14 mouse cellular contexts compared by ENCODE assay signal in genomic region chr7:120739018-120739417, GRCm38 (mm10). TPM values are rescaled to one million over a fixed set of nuclear protein-coding genes. Genes with fewer than 3 reads are reported as not detected.
DNase-seq lines count a peak whose midpoint lies in the region; ATAC-seq and TF ChIP-seq lines count a peak whose summit lies in the region.
"Had no signal": no experiment of that assay in that cellular context is flagged by ENCODE, and none has a peak within 500 bp of the region (broad histone marks: within the 10 kb centered on the region; RNA-seq: fewer than 3 reads in every experiment).

TSS of gene Vwa3a (plus strand) at chr7:120739318.

- 71% methylated on average over 6 of the region's 6 CpGs for WGBS in kidney, adult 2 months
- WGBS in midbrain, embryonic 11.5 days = 74% methylated on average over 6 of the region's 6 CpGs
- 79% methylated on average over 6 of the region's 6 CpGs for WGBS in midbrain, postnatal 0 days
- WGBS in midbrain, embryonic 15.5 days = 86% methylated on average over 6 of the region's 6 CpGs

- H3K9me3 ChIP-seq in midbrain, embryonic 11.5 days (ENCODE audit: control insufficient read depth, low read length) = no peaks in the 10 kb centered on the region
- no peaks in the 10 kb centered on the region for H3K9me3 ChIP-seq in midbrain, postnatal 0 days (ENCODE audit: low read length)
- no peaks in the 10 kb centered on the region for H3K9me3 ChIP-seq in midbrain, embryonic 15.5 days
- H3K9me3 ChIP-seq: hindbrain, embryonic 15.5 days; liver, embryonic 15.5 days had no signal

- H3K9ac ChIP-seq in midbrain, embryonic 11.5 days (ENCODE audit: low read length) = no peak within 1 kb of the TSS
- no peak within 1 kb of the TSS for H3K9ac ChIP-seq in midbrain, postnatal 0 days (replicated peaks; ENCODE audit: low read length, poor library complexity, severe bottlenecking)
- no peak within 1 kb of the TSS for H3K9ac ChIP-seq in midbrain, embryonic 15.5 days
- H3K9ac ChIP-seq: hindbrain, embryonic 15.5 days; liver, embryonic 15.5 days had no signal

- H3K4me3 ChIP-seq in gastrocnemius, adult 2 months = peak within 1 kb of the TSS; percentile 45
- H3K4me3 ChIP-seq in kidney, adult 2 months (ENCODE audit: insufficient read depth, low read depth, low read length) = no peak within 1 kb of the TSS
- H3K4me3 ChIP-seq in midbrain, embryonic 11.5 days (ENCODE audit: low read depth, low read length) = no peak within 1 kb of the TSS
- H3K4me3 ChIP-seq in midbrain, postnatal 0 days (ENCODE audit: low read depth, low read length) = no peak within 1 kb of the TSS
- H3K4me3 ChIP-seq in midbrain, embryonic 15.5 days = no peak within 1 kb of the TSS
- H3K4me3 ChIP-seq: hindbrain, embryonic 15.5 days; liver, embryonic 15.5 days had no signal

- no peak for DNase-seq in gastrocnemius, adult 2 months
- DNase-seq in gastrocnemius, adult 8-10 months (ENCODE audit: low spot score in 2 of 2) = no peak
- DNase-seq in kidney, adult 2 months = no peak
- DNase-seq in kidney, adult 18-20 months = no peak
- peak; percentile 31 for DNase-seq in midbrain, embryonic 11.5 days (ENCODE audit: low spot score, missing footprints)
- no peak for DNase-seq in midbrain, postnatal 0 days (ENCODE audit: low spot score)
- no peak for DNase-seq in spleen, postnatal 14 days (ENCODE audit: low spot score in 2 of 2)
- DNase-seq: B cell, adult 2 months; cerebellum, adult 11-12 months; thymus, postnatal 36 days had no signal

- no peaks in the 10 kb centered on the region for H3K4me1 ChIP-seq in kidney, adult 2 months (ENCODE audit: control insufficient read depth, insufficient read depth, low read length)
- H3K4me1 ChIP-seq in midbrain, embryonic 11.5 days (ENCODE audit: control insufficient read depth, insufficient read depth, low read length) = peaks cover 7% of the 10 kb centered on the region
- H3K4me1 ChIP-seq in midbrain, postnatal 0 days (ENCODE audit: insufficient read depth, low read length) = no peaks in the 10 kb centered on the region
- peaks cover 7% of the 10 kb centered on the region for H3K4me1 ChIP-seq in midbrain, embryonic 15.5 days
- H3K4me1 ChIP-seq: liver, embryonic 15.5 days had no signal

- no peak for TF ChIP-seq CTCF in gastrocnemius, adult 2 months (IDR thresholded peaks at IDR 0.05)
- no peak for TF ChIP-seq CTCF in kidney, adult 2 months (conservative IDR thresholded peaks at IDR 0.05; ENCODE audit: insufficient read depth, insufficient read length, low read depth, low read length)
- no peak for TF ChIP-seq CTCF in midbrain, postnatal 0 days (IDR thresholded peaks at IDR 0.05)

- H3K27me3 ChIP-seq in kidney, adult 2 months (replicated peaks; ENCODE audit: control insufficient read depth, insufficient read depth, low read length) = no peaks in the 10 kb centered on the region
- no peaks in the 10 kb centered on the region for H3K27me3 ChIP-seq in midbrain, embryonic 11.5 days (ENCODE audit: control insufficient read depth, insufficient read depth, low read length)
- H3K27me3 ChIP-seq in midbrain, postnatal 0 days (ENCODE audit: insufficient read depth, low read length) = no peaks in the 10 kb centered on the region
- no peaks in the 10 kb centered on the region for H3K27me3 ChIP-seq in midbrain, embryonic 15.5 days (replicated peaks)
- H3K27me3 ChIP-seq: hindbrain, embryonic 15.5 days; liver, embryonic 15.5 days had no signal

- peak within 1 kb of the TSS; percentile 68 for H3K27ac ChIP-seq in gastrocnemius, adult 2 months
- 0 out of 2 replicates have a peak within 1 kb of the TSS, but pooled peaks have one; percentile 8 for H3K27ac ChIP-seq in kidney, adult 2 months (ENCODE audit: insufficient read depth, low read depth, low read length)
- H3K27ac ChIP-seq in midbrain, embryonic 11.5 days (ENCODE audit: low read depth, low read length) = no peak within 1 kb of the TSS
- no peak within 1 kb of the TSS for H3K27ac ChIP-seq in midbrain, postnatal 0 days (ENCODE audit: low read depth, low read length)
- 0 out of 2 replicates have a peak within 1 kb of the TSS, but pooled peaks have one; percentile 12 for H3K27ac ChIP-seq in midbrain, embryonic 15.5 days
- H3K27ac ChIP-seq: hindbrain, embryonic 15.5 days; liver, embryonic 15.5 days had no signal

- intact Hi-C loops in gastrocnemius, adult 2 months (cut with DNase I) = no loop called here

- H3K4me2 ChIP-seq in midbrain, embryonic 11.5 days = no peak within 1 kb of the TSS
- H3K4me2 ChIP-seq in midbrain, postnatal 0 days (ENCODE audit: low read depth, low read length, poor library complexity, severe bottlenecking) = no peak within 1 kb of the TSS; the same call in 1 of the 2 replicates
- H3K4me2 ChIP-seq in midbrain, embryonic 15.5 days = no peak within 1 kb of the TSS
- H3K4me2 ChIP-seq: hindbrain, embryonic 15.5 days; liver, embryonic 15.5 days had no signal

- H3K36me3 ChIP-seq in kidney, adult 2 months (ENCODE audit: control insufficient read depth, insufficient read depth, low read length) = no peaks in the 10 kb centered on the region
- H3K36me3 ChIP-seq in midbrain, embryonic 11.5 days (ENCODE audit: control insufficient read depth, insufficient read depth, low read length) = no peaks in the 10 kb centered on the region
- H3K36me3 ChIP-seq in midbrain, postnatal 0 days (ENCODE audit: insufficient read depth, low read length) = no peaks in the 10 kb centered on the region
- no peaks in the 10 kb centered on the region for H3K36me3 ChIP-seq in midbrain, embryonic 15.5 days (replicated peaks)
- H3K36me3 ChIP-seq: hindbrain, embryonic 15.5 days; liver, embryonic 15.5 days had no signal

- no peak for ATAC-seq in midbrain, embryonic 11.5 days (ENCODE audit: low FRiP score)
- ATAC-seq in midbrain, postnatal 0 days (ENCODE audit: low FRiP score) = no peak
- 0 out of 2 replicates have a peak, but pooled peaks have one; percentile 12 for ATAC-seq in midbrain, embryonic 15.5 days (replicated peaks)

- TF ChIP-seq POLR2A in kidney, adult 2 months (IDR thresholded peaks at IDR 0.05; ENCODE audit: low read depth, low read length) = no peak

RNA-seq across cellular contexts. Expression of gene Vwa3a, which starts in this region (rescaled TPM):
- total RNA-seq in gastrocnemius, adult 2 months (2021) = 1 to 10 TPM in 1 of 2 experiments, under 1 TPM in 1; 0.48 to 1.1 TPM
- total RNA-seq in gastrocnemius, adult 8-10 months (2022) = under 1 TPM; 0.36 to 0.80 (median 0.54) TPM
- polyA plus RNA-seq in kidney, adult 2 months (2012; rRNA removed) = 0.53 and 0.77 TPM in 2 replicates
- polyA plus RNA-seq in midbrain, embryonic 11.5 days (2014; fragmentation: Nextera tagmentation; extraction: Ambion mirVana) = 0.08 and 0.37 TPM in 2 replicates
- 1.6 and 2.4 TPM in 2 replicates for total RNA-seq in midbrain, postnatal 0 days (2014; rRNA removed)
- polyA plus RNA-seq in midbrain, postnatal 0 days (2015; fragmentation: Nextera tagmentation; extraction: Ambion mirVana) = 1.8 and 2.3 TPM in 2 replicates
- polyA plus RNA-seq in midbrain, embryonic 15.5 days (2015; fragmentation: Nextera tagmentation; extraction: Ambion mirVana) = 1.8 and 2.1 TPM in 2 replicates
- total RNA-seq: MEL had no signal
- polyA plus RNA-seq: liver, embryonic 15.5 days had no signal

Comparison
In these comparisons a context has a peak if more than half of its experiments do, and no peak if none do; other contexts are left out.
1. H3K27ac ChIP-seq: peak in gastrocnemius, adult 2 months (single experiment), kidney, adult 2 months (single experiment) and midbrain, embryonic 15.5 days (single experiment); none in midbrain, embryonic 11.5 days (single experiment) and midbrain, postnatal 0 days (single experiment).
2. Peak in DNase-seq in midbrain, embryonic 11.5 days; RNA of the gene not detected or under 1 TPM.